Mouse (Mus musculus): ENCODE measurements around the gene Eml6. TPM values are rescaled to one million over a fixed set of nuclear protein-coding genes. Genes with fewer than 3 reads are reported as not detected.

The Eml6 gene
- polyA plus RNA-seq, 1 experiment from 2014 or later: 1.4 TPM

GRCm38 (mm10) chr11:29801432-29802427 is 224.1 kb downstream of the Eml6 start:
- Histone ChIP-seq H3K9ac (replicated peaks; ENCODE audit: low read length) (no peak overlapping the region), H3K36me3 (ENCODE audit: insufficient read depth, low read length) (no peaks in the 10 kb centered on the region), H3K4me3 (ENCODE audit: low read length) (no peak overlapping the region), H3K27me3 (ENCODE audit: insufficient read depth, low read length) (no peaks in the 10 kb centered on the region), H3K4me2 (replicated peaks; ENCODE audit: low read depth, low read length) (no peak overlapping the region), H3K4me1 (ENCODE audit: insufficient read depth, low read length) (no peaks in the 10 kb centered on the region), H3K9me3 (ENCODE audit: low read length) (no peaks in the 10 kb centered on the region), H3K27ac (ENCODE audit: low read length) (no peak overlapping the region)
- WGBS: 89% methylated on average over 2 of the region's 2 CpGs
- no peak for ATAC-seq (ENCODE audit: low FRiP score, low TSS enrichment)

- 40% methylated on average over 1 of the region's 1 CpGs for WGBS
- no peak overlapping the region for H3K9ac ChIP-seq (replicated peaks; ENCODE audit: low read length)
- H3K4me2 ChIP-seq (replicated peaks; ENCODE audit: low read depth, low read length): no peak overlapping the region
- no peak overlapping the region for H3K4me3 ChIP-seq (ENCODE audit: low read length)
- no peak for ATAC-seq (ENCODE audit: low FRiP score, low TSS enrichment)
- no peaks in the 10 kb centered on the region for H3K27me3 ChIP-seq (ENCODE audit: insufficient read depth, low read length)
- no peaks in the 10 kb centered on the region for H3K9me3 ChIP-seq (ENCODE audit: low read length)
- no peak overlapping the region for H3K27ac ChIP-seq (ENCODE audit: low read length)
- H3K4me1 ChIP-seq (ENCODE audit: insufficient read depth, low read length): no peaks in the 10 kb centered on the region
- H3K36me3 ChIP-seq (ENCODE audit: insufficient read depth, low read length): no peaks in the 10 kb centered on the region
These were observed 226.0 kb downstream of the Eml6 start for GRCm38 (mm10) chr11:29799839-29800238.

DNA sequence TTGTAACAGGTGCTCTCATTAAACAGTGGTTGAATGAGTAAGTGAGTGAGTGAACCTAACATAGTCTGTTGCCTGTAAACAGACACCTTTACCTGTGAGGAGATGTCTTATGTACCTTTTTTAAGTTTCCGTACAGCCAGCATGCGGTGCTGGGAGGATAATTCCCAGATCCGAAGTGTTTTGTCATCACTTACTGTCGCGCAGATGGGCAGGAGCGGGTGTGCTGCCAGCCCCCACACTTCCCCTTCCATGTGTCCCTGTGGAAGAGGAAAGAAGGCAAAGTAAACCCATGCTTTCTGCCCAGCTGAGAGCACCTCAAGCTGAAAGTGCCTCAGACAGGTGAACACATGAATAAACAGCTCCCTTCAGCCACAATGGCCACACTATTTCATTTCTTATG is 230.7 kb downstream of the Eml6 start:
- Histone ChIP-seq H3K27ac (ENCODE audit: low read length) (no peak overlapping the region), H3K9ac (replicated peaks; ENCODE audit: low read length) (no peak overlapping the region), H3K36me3 (ENCODE audit: insufficient read depth, low read length) (no peaks in the 10 kb centered on the region), H3K9me3 (ENCODE audit: low read length) (no peaks in the 10 kb centered on the region), H3K27me3 (ENCODE audit: insufficient read depth, low read length) (no peaks in the 10 kb centered on the region), H3K4me1 (ENCODE audit: insufficient read depth, low read length) (no peaks in the 10 kb centered on the region), H3K4me2 (replicated peaks; ENCODE audit: low read depth, low read length) (no peak overlapping the region), H3K4me3 (ENCODE audit: low read length) (no peak overlapping the region)
- WGBS: 89% methylated on average over 6 of the region's 6 CpGs
- ATAC-seq (ENCODE audit: low FRiP score, low TSS enrichment): no peak

- H3K27ac ChIP-seq (ENCODE audit: low read length): no peak overlapping the region
- no peaks in the 10 kb centered on the region for H3K27me3 ChIP-seq (ENCODE audit: insufficient read depth, low read length)
- no peak overlapping the region for H3K4me3 ChIP-seq (ENCODE audit: low read length)
- H3K36me3 ChIP-seq (ENCODE audit: insufficient read depth, low read length): no peaks in the 10 kb centered on the region
- 36% methylated on average over 2 of the region's 2 CpGs for WGBS
- no peaks in the 10 kb centered on the region for H3K9me3 ChIP-seq (ENCODE audit: low read length)
- no peak for ATAC-seq (ENCODE audit: low FRiP score, low TSS enrichment)
- no peak overlapping the region for H3K9ac ChIP-seq (replicated peaks; ENCODE audit: low read length)
- no peaks in the 10 kb centered on the region for H3K4me1 ChIP-seq (ENCODE audit: insufficient read depth, low read length)
- H3K4me2 ChIP-seq (replicated peaks; ENCODE audit: low read depth, low read length): no peak overlapping the region
These were observed 231.4 kb downstream of the Eml6 start for GRCm38 (mm10) chr11:29794475-29794874.

- no peaks in the 10 kb centered on the region for H3K4me1 ChIP-seq (ENCODE audit: insufficient read depth, low read length)
- no peak overlapping the region for H3K4me2 ChIP-seq (replicated peaks; ENCODE audit: low read depth, low read length)
- no peak overlapping the region for H3K4me3 ChIP-seq (ENCODE audit: low read length)
- no peaks in the 10 kb centered on the region for H3K9me3 ChIP-seq (ENCODE audit: low read length)
- H3K27ac ChIP-seq (ENCODE audit: low read length): no peak overlapping the region
- no peaks in the 10 kb centered on the region for H3K27me3 ChIP-seq (ENCODE audit: insufficient read depth, low read length)
- no peak overlapping the region for H3K9ac ChIP-seq (replicated peaks; ENCODE audit: low read length)
- ATAC-seq (ENCODE audit: low FRiP score, low TSS enrichment): no peak
- 70% methylated on average over 2 of the region's 2 CpGs for WGBS
- no peaks in the 10 kb centered on the region for H3K36me3 ChIP-seq (ENCODE audit: insufficient read depth, low read length)
These were observed 235.0 kb downstream of the Eml6 start for GRCm38 (mm10) chr11:29790796-29791195.

GRCm38 (mm10) chr11:29788921-29789638 is 236.8 kb downstream of the Eml6 start:
- 72% methylated on average over 6 of the region's 6 CpGs for WGBS
- no peak for ATAC-seq (ENCODE audit: low FRiP score, low TSS enrichment)

GRCm38 (mm10) chr11:29788499-29788898 is 237.3 kb downstream of the Eml6 start:
- no peaks in the 10 kb centered on the region for H3K4me1 ChIP-seq (ENCODE audit: insufficient read depth, low read length)
- no peak overlapping the region for H3K4me2 ChIP-seq (replicated peaks; ENCODE audit: low read depth, low read length)
- ATAC-seq (ENCODE audit: low FRiP score, low TSS enrichment): no peak
- H3K9me3 ChIP-seq (ENCODE audit: low read length): no peaks in the 10 kb centered on the region
- H3K9ac ChIP-seq (replicated peaks; ENCODE audit: low read length): no peak overlapping the region
- H3K27me3 ChIP-seq (ENCODE audit: insufficient read depth, low read length): no peaks in the 10 kb centered on the region
- no peak overlapping the region for H3K4me3 ChIP-seq (ENCODE audit: low read length)
- 67% methylated on average over 1 of the region's 1 CpGs for WGBS
- no peaks in the 10 kb centered on the region for H3K36me3 ChIP-seq (ENCODE audit: insufficient read depth, low read length)
- H3K27ac ChIP-seq (ENCODE audit: low read length): no peak overlapping the region

More at GRCm38 (mm10) chr11:29788921-29789638, 236.8 kb downstream of the Eml6 start:
- Histone ChIP-seq H3K27ac (ENCODE audit: low read length) (no peak overlapping the region), H3K4me3 (ENCODE audit: low read length) (no peak overlapping the region), H3K4me2 (replicated peaks; ENCODE audit: low read depth, low read length) (no peak overlapping the region), H3K4me1 (ENCODE audit: insufficient read depth, low read length) (no peaks in the 10 kb centered on the region), H3K36me3 (ENCODE audit: insufficient read depth, low read length) (no peaks in the 10 kb centered on the region), H3K9me3 (ENCODE audit: low read length) (no peaks in the 10 kb centered on the region), H3K9ac (replicated peaks; ENCODE audit: low read length) (no peak overlapping the region), H3K27me3 (ENCODE audit: insufficient read depth, low read length) (no peaks in the 10 kb centered on the region)

DNA sequence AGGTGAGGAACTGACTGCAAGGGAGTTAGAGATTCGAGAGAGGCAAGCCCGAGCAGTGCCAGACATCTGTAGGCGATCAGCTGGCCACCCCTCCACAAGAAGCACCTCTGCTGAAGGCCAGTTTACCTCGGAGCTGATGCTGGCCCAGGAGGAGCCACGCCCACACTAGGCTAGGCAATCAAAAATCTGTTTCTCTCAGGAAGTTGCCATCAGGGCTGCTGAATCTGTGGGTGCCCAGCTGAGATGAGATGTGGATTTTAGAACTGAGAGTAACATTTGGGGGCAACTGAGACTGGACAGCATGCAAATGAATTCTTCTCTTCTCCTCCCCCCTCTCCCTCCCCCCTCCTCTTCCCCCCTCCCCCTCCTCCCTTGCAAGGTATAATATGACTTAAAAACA is 238.4 kb downstream of the Eml6 start:
- H3K9ac ChIP-seq (replicated peaks; ENCODE audit: low read length): no peak overlapping the region
- no peaks in the 10 kb centered on the region for H3K36me3 ChIP-seq (ENCODE audit: insufficient read depth, low read length)
- H3K27me3 ChIP-seq (ENCODE audit: insufficient read depth, low read length): no peaks in the 10 kb centered on the region
- H3K4me3 ChIP-seq (ENCODE audit: low read length): no peak overlapping the region
- no peak overlapping the region for H3K4me2 ChIP-seq (replicated peaks; ENCODE audit: low read depth, low read length)
- H3K9me3 ChIP-seq (ENCODE audit: low read length): no peaks in the 10 kb centered on the region
- no peak; the same call in 1 of the 2 replicates for ATAC-seq (ENCODE audit: low FRiP score, low TSS enrichment)
- H3K27ac ChIP-seq (ENCODE audit: low read length): no peak overlapping the region
- no peaks in the 10 kb centered on the region for H3K4me1 ChIP-seq (ENCODE audit: insufficient read depth, low read length)
- 12% methylated on average over 5 of the region's 5 CpGs for WGBS

DNA sequence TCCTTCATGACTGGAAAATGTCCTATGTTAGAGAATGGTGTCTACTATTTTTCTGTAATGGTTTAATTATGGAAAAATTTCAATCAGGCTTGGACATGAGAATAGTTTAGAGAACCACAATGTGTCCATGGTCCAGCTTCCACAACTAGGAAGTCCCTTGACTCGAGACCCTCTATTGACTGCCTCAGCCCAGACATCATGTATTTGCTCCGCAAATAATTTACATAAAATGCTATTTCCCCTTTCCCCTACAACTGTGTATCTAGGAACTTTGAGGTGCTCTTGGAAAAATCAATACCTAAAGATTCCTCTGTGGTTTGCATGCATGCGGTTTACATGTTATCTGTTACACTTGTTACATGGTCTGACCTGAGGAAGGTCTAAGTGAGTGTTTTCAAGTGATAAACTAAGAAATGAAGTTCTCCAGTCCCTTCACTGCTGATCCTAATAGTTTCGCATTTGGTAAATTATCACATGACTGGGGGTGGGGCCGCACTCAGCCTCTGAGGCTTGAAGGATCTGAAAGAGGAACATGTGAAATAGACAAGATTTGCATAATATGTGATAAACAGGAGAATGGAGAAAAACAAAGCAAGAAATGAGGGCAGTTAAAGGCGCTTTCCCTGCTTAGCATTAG is 239.1 kb downstream of the Eml6 start:
- no peaks in the 10 kb centered on the region for H3K36me3 ChIP-seq (ENCODE audit: insufficient read depth, low read length)
- H3K4me3 ChIP-seq (ENCODE audit: low read length): no peak overlapping the region
- H3K27me3 ChIP-seq (ENCODE audit: insufficient read depth, low read length): no peaks in the 10 kb centered on the region
- H3K27ac ChIP-seq (ENCODE audit: low read length): no peak overlapping the region
- no peak overlapping the region for H3K4me2 ChIP-seq (replicated peaks; ENCODE audit: low read depth, low read length)
- 90% methylated on average over 6 of the region's 6 CpGs for WGBS
- no peak overlapping the region for H3K9ac ChIP-seq (replicated peaks; ENCODE audit: low read length)
- no peaks in the 10 kb centered on the region for H3K9me3 ChIP-seq (ENCODE audit: low read length)
- ATAC-seq (ENCODE audit: low FRiP score, low TSS enrichment): no peak
- no peaks in the 10 kb centered on the region for H3K4me1 ChIP-seq (ENCODE audit: insufficient read depth, low read length)

All from kidney, embryonic 16.5 days (tissue).